Mouse (Mus musculus) erythroblast, embryonic 14.5 days (primary cell): Measurements from ENCODE around the gene Gm19426.

Experiments
- GATA1 ChIP-seq: IDR thresholded peaks from 2 replicates; pipeline ENCODE4 v1.6.1; 2012; ENCODE audit warnings: low read length, inconsistent platforms, mixed read lengths
- TAL1 ChIP-seq: IDR thresholded peaks from 3 replicates; pipeline ENCODE4 v1.6.1; 2012; ENCODE audit warnings: low read length, inconsistent platforms, mixed read lengths

DNA sequence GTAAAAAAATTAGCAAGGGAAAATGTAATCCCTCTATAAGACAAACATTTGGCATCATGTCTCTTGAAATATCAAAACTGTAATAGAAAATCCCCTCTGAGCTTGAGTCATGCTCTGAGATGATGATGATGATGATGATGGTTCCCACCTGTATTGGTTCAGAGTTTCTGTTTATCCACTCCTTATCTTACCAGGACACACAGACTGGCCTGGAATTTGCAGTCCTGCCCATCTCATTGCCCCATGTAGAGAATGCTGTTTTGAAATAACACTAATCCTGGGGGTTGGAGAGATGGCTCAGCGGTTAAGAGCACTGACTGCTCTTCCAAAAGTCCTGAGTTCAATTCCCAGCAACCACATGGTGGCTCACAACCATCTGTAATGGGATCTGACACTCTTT, 11.1 kb downstream of the Gm19426 start:
- TF ChIP-seq TAL1 (peak; percentile 53; the same call in 2 of the 3 replicates), GATA1 (peak; percentile 70)
